Mouse (Mus musculus) layer of hippocampus, postnatal 10 days (tissue): ENCODE data around the gene Atp10b. TPM values are rescaled to one million over a fixed set of nuclear protein-coding genes. Genes with fewer than 3 reads are reported as not detected.

ENCODE experiments used
- total RNA-seq, 2 experiments: library from RNA; stranded (reverse); gene quantifications; 2 replicates each; pipeline ENCODE4 v1.2.3; 2021

Atp10b gene
- total RNA-seq, 2 experiments from 2014 or later, result 0.80 to 1.1 TPM

Other genes with a start within 250 kb of the Atp10b start
- gene Gm9972, start 114.1 kb upstream of the Atp10b start, total RNA-seq, result not detected